Mouse (Mus musculus) heart, embryonic 15.5 days (tissue): Measurements from ENCODE around the gene Fam163b. TPM values are rescaled to one million over a fixed set of nuclear protein-coding genes. Genes with fewer than 3 reads are reported as not detected.
A peak's percentile ranks its signal among the peaks of the same experiment; 100 is the strongest.

Experiments
- ATAC-seq: fragments of 200-750 bp; cut with Nextera tagmentation; replicated peaks from 2 replicates; pipeline ENCODE4 v1.8.0; 2017; ENCODE audit warnings: low read depth, moderate TSS enrichment; ENCODE audit not compliant: insufficient number of reproducible peaks, insufficient read depth, low FRiP score
- H3K27ac ChIP-seq: fragments of 300-500 bp; sonication (generic); 2 replicates; pipeline ENCODE4 v1.5.1; 2015; ENCODE audit warnings: mild to moderate bottlenecking, inconsistent platforms
- H3K27me3 ChIP-seq: fragments of 300-500 bp; sonication (generic); 2 replicates; pipeline ENCODE4 v1.6.1; 2015; ENCODE audit warnings: inconsistent platforms
- H3K36me3 ChIP-seq: fragments of 300-500 bp; sonication (generic); 2 replicates; pipeline ENCODE4 v1.6.1; 2015; ENCODE audit warnings: mild to moderate bottlenecking, inconsistent platforms
- H3K4me1 ChIP-seq: fragments of 300-500 bp; sonication (generic); replicated peaks from 2 replicates; pipeline ENCODE4 v1.6.1; 2015; ENCODE audit warnings: inconsistent platforms
- H3K4me2 ChIP-seq: fragments of 300-500 bp; sonication (generic); 2 replicates; pipeline ENCODE4 v1.6.1; 2015; ENCODE audit warnings: inconsistent platforms, mild to moderate bottlenecking, moderate library complexity
- H3K4me3 ChIP-seq: fragments of 300-500 bp; sonication (generic); 2 replicates; pipeline ENCODE4 v1.5.1; 2015; ENCODE audit warnings: mild to moderate bottlenecking, inconsistent platforms
- H3K9ac ChIP-seq: fragments of 300-500 bp; sonication (generic); 2 replicates; pipeline ENCODE4 v1.6.1; 2015; ENCODE audit warnings: mild to moderate bottlenecking, inconsistent platforms
- H3K9me3 ChIP-seq: fragments of 300-500 bp; sonication (generic); replicated peaks from 2 replicates; pipeline ENCODE4 v1.6.1; 2016; ENCODE audit warnings: inconsistent platforms
- WGBS: fragments of 180-500 bp; shearing (Covaris S2); methylation state at CpG from one replicate; pipeline ENCODE4 v1.1.7; 2015; ENCODE audit warnings: mixed read lengths; 5-methylcytosine and 5-hydroxymethylcytosine counted together
- polyA plus RNA-seq: library from polyadenylated mRNA; unstranded; fragments of >200 nt; fragmentation: Nextera tagmentation; extraction: Ambion mirVana; gene quantifications from 2 replicates; pipeline ENCODE4 v1.2.1, GENCODE M21; 2015

The Fam163b gene
- polyA plus RNA-seq, 1 experiment from 2014 or later, result 0.39 TPM

DNA sequence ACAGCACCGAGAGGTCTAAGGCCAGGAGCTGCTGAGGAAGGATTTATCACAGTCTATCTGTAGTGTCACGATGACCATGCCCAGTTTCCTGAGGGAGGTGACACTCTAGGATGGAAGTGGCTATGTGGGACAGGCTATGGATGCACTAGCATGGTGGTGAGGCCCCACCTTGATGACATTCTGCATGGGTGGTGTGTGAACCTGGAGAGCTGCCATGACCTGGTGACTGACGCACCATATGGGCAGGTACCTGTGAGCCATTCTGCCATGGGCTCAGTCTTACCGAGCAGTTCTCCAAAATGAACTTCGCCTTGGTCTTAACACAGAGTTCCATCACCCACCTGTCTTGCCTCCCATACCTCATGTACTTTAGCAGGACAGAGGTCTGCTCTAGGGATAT lies 54.7 kb downstream of the Fam163b start:
- Histone ChIP-seq H3K27ac (peak overlapping the region; percentile 71; the same call in 1 of the 2 replicates), H3K4me2 (no peak overlapping the region)

DNA sequence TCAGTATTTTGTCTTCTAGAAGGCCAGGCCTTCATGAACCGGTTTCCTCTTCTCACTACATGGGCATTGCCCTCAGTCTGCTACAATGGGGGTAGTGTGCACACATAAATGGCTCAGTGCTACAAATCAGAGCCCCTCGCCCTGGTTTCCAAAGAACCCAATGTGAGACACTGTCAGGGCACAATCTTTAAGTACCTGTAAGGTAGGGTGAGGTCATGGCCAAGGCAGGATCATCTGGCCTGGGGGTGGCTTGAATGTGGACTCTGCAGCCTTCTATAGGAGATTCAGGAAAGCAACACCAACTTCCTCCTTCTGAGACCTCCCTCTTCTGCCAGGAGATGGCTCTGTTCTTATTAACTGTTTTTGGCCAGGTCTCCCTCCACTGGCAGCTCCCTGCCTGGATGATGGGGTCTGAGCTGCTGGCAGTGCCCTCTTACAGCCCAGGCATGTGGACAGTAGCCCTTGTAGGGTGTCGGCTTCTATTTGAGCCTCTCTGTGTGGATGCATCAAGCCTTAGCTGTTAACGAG lies 55.7 kb downstream of the Fam163b start:
- Histone ChIP-seq H3K9ac (no peak overlapping the region), H3K4me2 (no peak overlapping the region), H3K36me3 (no peaks in the 10 kb centered on the region), H3K9me3 (no peaks in the 10 kb centered on the region), H3K27ac (no peak overlapping the region), H3K27me3 (peaks cover 5% of the 10 kb centered on the region; the same call in 1 of the 2 replicates), H3K4me1 (peaks cover 56% of the 10 kb centered on the region), H3K4me3 (no peak overlapping the region)
- WGBS, result 76% methylated on average over 4 of the region's 4 CpGs
- ATAC-seq, result no peak

More for the DNA sequence above, 54.7 kb downstream of the Fam163b start:
- ATAC-seq, result no peak
- peaks cover 2% of the 10 kb centered on the region; the same call in 1 of the 2 replicates for H3K27me3 ChIP-seq
- H3K9ac ChIP-seq, result no peak overlapping the region
- no peaks in the 10 kb centered on the region for H3K36me3 ChIP-seq
- H3K9me3 ChIP-seq, result no peaks in the 10 kb centered on the region
- peaks cover 55% of the 10 kb centered on the region for H3K4me1 ChIP-seq
- no peak overlapping the region for H3K4me3 ChIP-seq
- WGBS, result 76% methylated on average over 5 of the region's 5 CpGs

- Histone ChIP-seq H3K4me2 (no peak overlapping the region), H3K9ac (no peak overlapping the region), H3K9me3 (no peaks in the 10 kb centered on the region), H3K4me3 (no peak overlapping the region), H3K36me3 (no peaks in the 10 kb centered on the region), H3K4me1 (peaks cover 58% of the 10 kb centered on the region), H3K27me3 (peaks cover 5% of the 10 kb centered on the region; the same call in 1 of the 2 replicates), H3K27ac (no peak overlapping the region)
- no peak for ATAC-seq
- WGBS, result 20% methylated on average over 2 of the region's 2 CpGs
Measured at GRCm38 (mm10) chr2:27085801-27086200, 56.5 kb downstream of the Fam163b start.

DNA sequence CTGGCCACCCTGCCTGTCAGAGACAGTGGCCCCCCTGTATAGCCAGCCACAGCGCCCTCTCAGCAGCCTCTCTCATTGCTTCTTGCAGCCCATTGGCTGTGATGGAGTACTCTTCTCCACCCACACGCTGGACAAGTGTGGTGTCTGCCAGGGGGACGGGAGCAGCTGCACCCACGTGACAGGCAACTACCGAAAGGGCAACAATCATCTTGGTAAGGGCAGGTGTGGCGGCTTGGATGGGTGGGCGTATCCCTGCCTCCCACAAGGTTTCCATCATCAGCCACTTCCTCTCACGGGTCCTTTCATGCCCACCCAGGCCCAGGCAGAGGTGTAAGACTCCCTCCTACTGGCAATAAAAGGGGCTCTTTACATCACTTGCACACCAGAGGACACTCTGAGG lies 57.3 kb downstream of the Fam163b start:
- H3K4me1 ChIP-seq, result peaks cover 63% of the 10 kb centered on the region
- no peaks in the 10 kb centered on the region for H3K36me3 ChIP-seq
- no peak for ATAC-seq
- peaks cover 10% of the 10 kb centered on the region; the same call in 1 of the 2 replicates for H3K27me3 ChIP-seq
- H3K4me2 ChIP-seq, result no peak overlapping the region
- WGBS, result 42% methylated on average over 8 of the region's 8 CpGs
- no peak overlapping the region for H3K4me3 ChIP-seq
- no peak overlapping the region for H3K9ac ChIP-seq
- no peaks in the 10 kb centered on the region for H3K9me3 ChIP-seq
- H3K27ac ChIP-seq, result no peak overlapping the region

GRCm38 (mm10) chr2:27083761-27084475 lies 58.4 kb downstream of the Fam163b start:
- Histone ChIP-seq H3K36me3 (no peaks in the 10 kb centered on the region), H3K27ac (no peak overlapping the region), H3K4me1 (peaks cover 67% of the 10 kb centered on the region), H3K4me2 (no peak overlapping the region), H3K4me3 (no peak overlapping the region), H3K27me3 (peaks cover 11% of the 10 kb centered on the region; the same call in 1 of the 2 replicates), H3K9me3 (no peaks in the 10 kb centered on the region), H3K9ac (no peak overlapping the region)
- WGBS, result 67% methylated on average over 12 of the region's 12 CpGs
- ATAC-seq, result no peak

- ATAC-seq, result no peak
- H3K4me3 ChIP-seq, result peak overlapping the region; percentile 28
- peak overlapping the region; percentile 20; the same call in 1 of the 2 replicates for H3K9ac ChIP-seq
- H3K9me3 ChIP-seq, result no peaks in the 10 kb centered on the region
- 41% methylated on average over 2 of the region's 2 CpGs for WGBS
- H3K27ac ChIP-seq, result peak overlapping the region; percentile 51
- H3K4me1 ChIP-seq, result peaks cover 54% of the 10 kb centered on the region
- peaks cover 11% of the 10 kb centered on the region for H3K27me3 ChIP-seq
- peak overlapping the region; percentile 51 for H3K4me2 ChIP-seq
- no peaks in the 10 kb centered on the region for H3K36me3 ChIP-seq
Measured at GRCm38 (mm10) chr2:27079649-27080048, 62.6 kb downstream of the Fam163b start.

GRCm38 (mm10) chr2:27079152-27079584 lies 63.1 kb downstream of the Fam163b start, which contains the start of gene Adamtsl2:
Adamtsl2 (plus strand) TSS chr2:27079379.
- Histone ChIP-seq H3K4me3 (peak within 1 kb of the TSS; percentile 28), H3K9ac (peak within 1 kb of the TSS; percentile 20; the same call in 1 of the 2 replicates), H3K4me2 (peak within 1 kb of the TSS; percentile 51), H3K36me3 (no peaks in the 10 kb centered on the region), H3K9me3 (no peaks in the 10 kb centered on the region), H3K4me1 (peaks cover 50% of the 10 kb centered on the region), H3K27me3 (peaks cover 11% of the 10 kb centered on the region), H3K27ac (peak within 1 kb of the TSS; percentile 51)
- ATAC-seq, result peak; percentile 87
- WGBS, result 1% methylated on average over 10 of the region's 10 CpGs

GRCm38 (mm10) chr2:27078312-27078711 lies 64.0 kb downstream of the Fam163b start:
- WGBS, result 25% methylated on average over 2 of the region's 2 CpGs
- peaks cover 48% of the 10 kb centered on the region for H3K4me1 ChIP-seq
- H3K36me3 ChIP-seq, result no peaks in the 10 kb centered on the region
- H3K27ac ChIP-seq, result 0 out of 2 replicates have a peak overlapping the region, but pooled peaks have one; percentile 51
- H3K27me3 ChIP-seq, result peaks cover 11% of the 10 kb centered on the region
- H3K9me3 ChIP-seq, result no peaks in the 10 kb centered on the region
- no peak for ATAC-seq
- H3K9ac ChIP-seq, result no peak overlapping the region
- peak overlapping the region; percentile 51; the same call in 1 of the 2 replicates for H3K4me2 ChIP-seq
- H3K4me3 ChIP-seq, result no peak overlapping the region

DNA sequence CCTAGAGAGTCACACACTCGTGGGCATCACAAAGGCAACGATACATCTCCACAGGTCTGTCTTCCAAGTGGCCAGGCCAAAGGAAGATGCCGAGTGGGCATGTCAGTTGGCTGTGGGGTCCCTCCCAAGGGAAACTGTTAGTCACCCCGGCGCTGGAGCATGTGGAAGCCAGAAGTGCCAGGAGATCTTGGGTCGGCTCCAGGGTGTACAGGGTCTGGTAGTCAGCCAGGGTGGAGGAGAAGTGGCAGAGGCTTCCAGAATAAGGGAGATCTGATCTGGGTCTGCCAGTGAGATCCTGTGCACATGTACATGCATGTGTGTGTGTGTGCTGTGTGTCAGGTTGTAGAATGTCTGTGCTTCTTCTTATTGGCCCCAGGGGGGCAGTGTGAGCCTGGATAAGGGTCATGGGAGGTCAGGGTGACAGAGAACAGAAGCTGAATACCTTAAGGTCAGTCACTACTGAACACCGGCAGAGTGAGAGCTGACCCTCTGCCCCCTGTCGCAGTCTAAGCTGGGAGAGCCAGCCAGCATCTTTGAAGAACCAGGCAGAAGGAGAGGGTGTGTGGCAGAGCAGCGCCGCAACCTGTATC lies 64.5 kb downstream of the Fam163b start:
- no peak for ATAC-seq
- Histone ChIP-seq H3K4me1 (peaks cover 48% of the 10 kb centered on the region), H3K4me3 (no peak overlapping the region)

DNA sequence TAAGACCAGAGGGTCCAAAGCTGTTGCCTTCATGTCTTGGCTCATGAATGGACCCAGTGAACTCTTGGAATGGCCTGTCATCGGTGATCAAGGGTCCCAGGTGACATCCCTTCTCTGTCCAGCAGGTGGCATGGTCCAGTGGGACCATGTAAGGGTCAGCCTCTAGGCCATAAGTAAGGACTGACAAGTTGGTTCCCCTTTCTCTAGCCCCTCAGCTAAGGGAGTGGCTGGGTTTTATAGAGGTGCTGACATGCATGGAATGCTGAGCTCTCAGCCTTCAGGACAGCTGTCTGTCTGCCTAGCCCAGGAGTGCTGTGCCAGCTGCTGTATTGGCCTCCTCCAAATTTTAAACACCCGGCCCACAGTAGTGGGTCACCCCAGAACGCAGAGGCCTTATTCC lies 66.8 kb downstream of the Fam163b start:
- Histone ChIP-seq H3K9ac (no peak overlapping the region), H3K4me1 (peaks cover 60% of the 10 kb centered on the region), H3K9me3 (no peaks in the 10 kb centered on the region), H3K4me2 (no peak overlapping the region), H3K4me3 (no peak overlapping the region), H3K36me3 (no peaks in the 10 kb centered on the region), H3K27ac (no peak overlapping the region), H3K27me3 (peaks cover 6% of the 10 kb centered on the region)
- 63% methylated on average over 3 of the region's 3 CpGs for WGBS
- no peak for ATAC-seq

More for the DNA sequence above, 64.5 kb downstream of the Fam163b start:
- WGBS, result 59% methylated on average over 10 of the region's 10 CpGs
- H3K27me3 ChIP-seq, result peaks cover 11% of the 10 kb centered on the region
- no peak overlapping the region for H3K9ac ChIP-seq
- H3K36me3 ChIP-seq, result no peaks in the 10 kb centered on the region
- no peaks in the 10 kb centered on the region for H3K9me3 ChIP-seq
- no peak overlapping the region for H3K4me2 ChIP-seq
- no peak overlapping the region for H3K27ac ChIP-seq

GRCm38 (mm10) chr2:27074804-27075203 lies 67.5 kb downstream of the Fam163b start:
- no peaks in the 10 kb centered on the region for H3K36me3 ChIP-seq
- no peak overlapping the region for H3K9ac ChIP-seq
- no peak for ATAC-seq
- no peak overlapping the region for H3K4me3 ChIP-seq
- no peaks in the 10 kb centered on the region for H3K9me3 ChIP-seq
- WGBS, result 69% methylated on average over 4 of the region's 4 CpGs
- H3K4me2 ChIP-seq, result no peak overlapping the region
- H3K4me1 ChIP-seq, result peaks cover 57% of the 10 kb centered on the region
- no peak overlapping the region for H3K27ac ChIP-seq
- H3K27me3 ChIP-seq, result no peaks in the 10 kb centered on the region; the same call in none of the 2 replicates
